Mouse (Mus musculus): ENCODE measurements at regions not wholly inside any gene's neighbourhood (a gene's known extent, or its start where the extent isn't known, plus 50 kb on each side); places are given as distances from the start of the nearest gene placed in this dataset.

DNA sequence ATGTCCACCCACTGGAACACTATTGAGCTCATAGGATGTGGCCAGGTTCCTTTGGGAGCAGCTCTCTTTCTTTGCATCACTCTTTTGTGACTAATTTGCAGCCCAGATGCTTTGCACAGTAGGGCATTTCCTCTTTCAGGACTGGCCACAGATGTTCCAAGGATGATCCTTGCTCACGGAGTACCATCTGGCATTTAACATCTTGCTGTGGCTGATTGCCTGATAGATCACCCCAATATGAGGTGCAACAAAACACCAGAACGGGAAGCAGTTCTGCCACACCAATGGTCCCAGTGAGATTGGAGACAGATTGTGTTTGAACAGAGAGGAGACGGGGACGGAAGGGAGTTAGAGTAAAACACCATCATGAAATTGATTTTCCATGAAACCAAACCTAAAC is 423.0 kb downstream of the Rwdd3 start:
- no peak for DNase-seq (ENCODE audit: low spot score in 2 of 2)

DNA sequence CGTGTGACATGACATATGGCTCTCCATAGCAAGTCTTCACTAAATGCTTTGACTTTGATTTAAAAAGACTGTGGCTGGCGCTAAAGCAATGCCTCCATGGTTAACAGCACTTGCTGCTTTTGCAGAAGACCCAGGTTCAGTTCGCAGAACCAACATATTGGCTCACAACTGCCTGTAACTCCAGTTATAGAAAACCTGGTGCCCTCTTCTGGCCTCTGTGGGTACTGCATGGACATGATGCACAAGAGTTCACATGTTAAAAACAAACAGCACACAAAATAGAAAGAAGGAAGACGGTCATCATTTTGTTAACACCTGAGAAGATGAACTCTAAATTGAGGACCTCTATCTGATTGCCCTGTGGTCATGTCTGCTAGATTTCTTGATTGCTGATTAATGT is 423.8 kb downstream of the Rwdd3 start:
- DNase-seq (ENCODE audit: low spot score in 2 of 2), result no peak

DNA sequence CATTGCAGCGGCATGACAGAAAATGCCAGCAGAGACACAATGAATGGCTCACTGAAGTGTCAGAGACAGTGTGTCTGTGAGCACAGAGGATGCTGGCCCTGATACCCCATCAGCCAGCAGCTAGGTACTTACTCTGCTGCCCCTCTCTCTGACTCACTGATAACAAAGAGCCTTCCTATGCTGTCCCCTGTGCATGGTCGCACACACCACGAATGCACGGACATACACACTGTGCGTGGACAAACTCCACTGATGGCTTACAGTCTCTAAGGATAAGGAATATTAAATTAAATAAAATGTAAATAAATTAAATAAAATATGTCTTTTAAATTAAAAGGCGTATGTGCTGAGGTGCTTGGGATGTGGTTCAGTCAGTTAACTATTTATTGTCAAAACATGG is 438.2 kb downstream of the Rwdd3 start:
- DNase-seq (ENCODE audit: low spot score in 2 of 2), result no peak

DNA sequence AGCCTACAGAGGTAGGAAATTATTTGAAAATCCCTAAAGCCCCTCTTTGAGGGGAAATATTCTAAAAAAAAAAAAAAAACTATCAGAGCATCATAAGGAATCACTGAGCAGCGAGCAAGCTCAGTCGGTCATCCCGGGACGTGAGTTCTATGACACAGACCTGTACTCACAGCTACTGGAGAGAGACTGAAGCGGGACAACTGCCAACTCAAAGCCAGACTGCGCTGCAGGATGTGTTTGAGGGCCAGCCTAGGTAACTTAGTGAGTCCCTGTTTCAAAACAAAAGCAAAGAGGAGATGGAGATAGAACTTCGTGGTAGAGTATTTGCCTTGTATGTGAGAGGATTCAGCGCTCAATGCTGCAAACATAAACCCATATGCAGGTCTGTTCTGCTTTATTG is 439.1 kb downstream of the Rwdd3 start:
- no peak for DNase-seq (ENCODE audit: low spot score in 2 of 2)

DNA sequence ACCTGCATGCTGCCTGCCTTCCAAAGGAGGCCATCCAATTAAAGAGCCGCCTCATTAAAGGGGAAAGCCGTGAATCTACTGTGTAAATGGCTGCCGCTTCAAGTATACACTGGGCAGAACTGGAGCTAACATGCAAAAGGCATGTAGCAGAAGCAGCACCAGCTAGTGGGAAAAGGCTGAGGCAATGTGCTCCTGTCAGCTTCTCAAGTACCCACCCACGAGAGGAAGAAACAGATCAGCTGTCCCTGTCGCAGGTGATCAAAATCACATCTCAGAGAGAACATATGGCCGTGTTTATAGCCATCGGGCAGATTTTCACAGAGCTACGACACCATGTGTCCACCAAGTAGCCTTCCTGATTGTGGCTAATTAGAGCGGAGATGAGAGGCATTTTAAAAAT is 440.2 kb downstream of the Rwdd3 start:
- no peak for DNase-seq (ENCODE audit: low spot score in 2 of 2)

DNA sequence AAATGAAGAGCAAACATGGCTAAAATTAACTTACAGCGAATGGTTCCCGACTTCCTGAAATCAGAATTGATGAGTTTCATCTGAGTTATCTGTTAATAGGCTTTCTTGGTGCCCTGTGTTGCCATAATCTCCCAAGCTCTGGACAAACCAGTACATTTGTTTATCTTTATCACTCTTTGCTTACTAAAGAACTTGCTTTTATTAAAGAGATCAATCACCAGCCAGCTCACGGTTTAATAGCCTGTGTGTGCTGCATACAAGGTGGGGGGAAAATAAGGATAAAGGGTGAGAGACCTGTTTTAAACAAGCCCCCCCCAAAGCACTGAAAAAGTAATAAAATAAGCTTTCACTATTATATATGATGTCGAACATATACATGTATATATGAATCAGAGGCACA is 441.3 kb downstream of the Rwdd3 start:
- no peak for DNase-seq (ENCODE audit: low spot score in 2 of 2)

DNA sequence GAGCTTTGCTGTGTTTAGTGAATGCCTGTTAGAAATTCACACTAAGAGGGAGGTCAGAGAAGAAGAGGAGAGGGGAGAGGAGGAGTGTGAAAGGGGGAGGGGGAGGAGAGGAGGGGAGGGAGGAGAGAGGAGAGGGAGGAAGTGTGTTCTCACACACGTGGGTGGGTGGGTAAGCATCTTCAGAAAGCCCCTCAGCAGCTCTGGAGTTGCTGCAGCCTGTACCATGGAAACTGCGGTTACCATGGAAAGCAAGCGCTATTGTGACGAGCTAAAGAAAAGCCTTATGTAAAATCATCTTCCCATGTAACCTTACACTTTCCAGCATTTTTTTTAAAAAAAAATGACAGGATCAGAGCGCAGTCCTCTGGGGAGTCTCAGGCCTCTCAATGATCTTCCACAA is 441.8 kb downstream of the Rwdd3 start:
- no peak for DNase-seq (ENCODE audit: low spot score in 2 of 2)

DNA sequence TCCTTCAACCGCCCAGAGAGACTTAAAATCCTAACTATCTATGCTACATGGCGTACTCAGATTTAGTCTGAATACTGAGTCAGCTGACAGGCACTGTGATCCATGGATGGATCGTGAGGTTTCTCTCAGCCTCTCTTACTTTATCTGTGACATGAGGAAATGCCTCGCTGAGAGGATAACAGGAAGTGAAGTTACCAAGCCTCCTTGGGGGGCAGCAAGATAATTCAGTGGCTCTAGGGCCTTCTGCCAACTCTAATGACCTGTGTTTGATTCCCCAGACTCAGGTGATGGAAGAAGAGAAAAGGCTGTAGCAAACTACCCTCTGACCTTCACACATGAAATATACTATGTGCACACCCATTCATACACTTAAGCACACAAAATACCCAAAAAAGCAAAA is 486.3 kb downstream of the Rwdd3 start:
- DNase-seq (ENCODE audit: low spot score in 2 of 2), result no peak

DNA sequence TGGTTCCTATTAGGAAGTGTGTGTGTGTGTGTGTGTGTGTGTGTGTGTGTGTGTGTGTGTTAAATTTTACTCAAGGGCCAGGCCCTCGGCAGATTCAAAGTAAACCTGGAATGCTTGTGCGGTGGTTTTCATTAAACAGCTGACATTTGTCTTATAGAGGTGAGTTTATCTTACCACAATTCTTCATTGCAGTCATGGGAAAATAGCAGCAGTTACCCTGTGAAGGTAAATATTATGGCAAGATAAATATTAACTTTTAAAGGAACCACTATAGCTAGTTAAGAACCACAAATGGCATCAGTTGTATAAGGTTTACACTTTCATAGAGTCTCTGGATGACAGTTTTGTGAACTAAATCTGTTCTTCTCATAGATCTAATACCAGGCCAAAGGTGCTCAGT is 495.6 kb downstream of the Rwdd3 start:
- DNase-seq (ENCODE audit: low spot score in 2 of 2), result no peak

DNA sequence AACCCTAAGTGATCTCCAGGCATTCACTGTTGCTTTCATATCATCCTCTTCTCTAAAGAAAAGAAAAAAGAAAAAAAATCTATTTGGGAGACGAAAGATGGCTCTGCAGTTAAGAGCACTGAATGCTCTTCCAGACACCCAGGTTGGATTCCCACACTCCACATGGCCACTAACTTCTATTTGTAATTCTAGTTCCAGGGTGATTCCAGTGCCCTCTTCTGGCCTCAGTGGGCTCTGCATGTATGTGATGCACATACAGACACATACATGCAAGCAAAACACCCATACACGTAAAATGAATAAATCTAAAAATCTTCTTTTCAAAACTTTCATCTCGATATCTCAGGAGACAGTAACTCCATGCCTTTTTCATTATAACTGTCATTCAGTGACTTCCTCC is 502.8 kb downstream of the Rwdd3 start:
- DNase-seq (ENCODE audit: low spot score in 2 of 2), result no peak

DNA sequence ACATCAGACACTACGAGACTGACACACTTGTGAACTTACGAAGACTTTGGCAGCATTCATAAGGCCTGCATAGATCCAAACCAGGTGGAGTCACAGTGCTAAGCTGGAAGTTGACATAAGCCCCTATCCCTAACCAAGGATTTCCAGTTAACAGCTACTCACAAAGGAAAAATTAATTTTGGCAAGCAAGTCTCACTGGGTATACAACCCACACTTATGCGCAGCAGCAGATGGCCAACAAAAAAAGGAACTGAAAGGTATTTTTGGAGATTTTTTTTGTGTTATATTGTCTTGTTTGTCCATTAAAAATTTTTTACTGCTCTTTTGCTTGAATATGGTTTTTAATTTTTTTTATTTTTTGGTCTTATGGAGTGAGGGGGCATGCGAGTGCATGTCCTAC is 509.0 kb downstream of the Rwdd3 start:
- DNase-seq (ENCODE audit: low spot score in 2 of 2), result no peak

DNA sequence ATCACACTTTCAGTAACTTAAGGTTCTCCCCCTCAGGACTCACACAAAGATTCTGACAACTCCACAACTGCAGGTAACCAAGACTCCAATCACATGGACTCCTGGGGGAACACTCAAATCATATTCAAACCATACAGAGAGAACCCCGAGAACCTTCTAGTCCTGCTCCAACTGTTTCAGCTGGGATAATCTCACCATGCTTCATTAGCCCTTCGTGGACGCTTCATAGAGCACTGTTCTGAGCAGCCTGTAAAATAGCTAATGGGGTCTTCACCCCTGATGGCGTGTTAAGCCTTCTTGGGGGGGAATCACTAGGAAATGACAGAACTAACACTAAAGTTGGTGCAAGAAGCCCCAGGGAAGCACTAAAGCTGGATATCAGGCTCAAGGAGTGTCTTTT is 510.7 kb downstream of the Rwdd3 start:
- no peak for DNase-seq (ENCODE audit: low spot score in 2 of 2)

DNA sequence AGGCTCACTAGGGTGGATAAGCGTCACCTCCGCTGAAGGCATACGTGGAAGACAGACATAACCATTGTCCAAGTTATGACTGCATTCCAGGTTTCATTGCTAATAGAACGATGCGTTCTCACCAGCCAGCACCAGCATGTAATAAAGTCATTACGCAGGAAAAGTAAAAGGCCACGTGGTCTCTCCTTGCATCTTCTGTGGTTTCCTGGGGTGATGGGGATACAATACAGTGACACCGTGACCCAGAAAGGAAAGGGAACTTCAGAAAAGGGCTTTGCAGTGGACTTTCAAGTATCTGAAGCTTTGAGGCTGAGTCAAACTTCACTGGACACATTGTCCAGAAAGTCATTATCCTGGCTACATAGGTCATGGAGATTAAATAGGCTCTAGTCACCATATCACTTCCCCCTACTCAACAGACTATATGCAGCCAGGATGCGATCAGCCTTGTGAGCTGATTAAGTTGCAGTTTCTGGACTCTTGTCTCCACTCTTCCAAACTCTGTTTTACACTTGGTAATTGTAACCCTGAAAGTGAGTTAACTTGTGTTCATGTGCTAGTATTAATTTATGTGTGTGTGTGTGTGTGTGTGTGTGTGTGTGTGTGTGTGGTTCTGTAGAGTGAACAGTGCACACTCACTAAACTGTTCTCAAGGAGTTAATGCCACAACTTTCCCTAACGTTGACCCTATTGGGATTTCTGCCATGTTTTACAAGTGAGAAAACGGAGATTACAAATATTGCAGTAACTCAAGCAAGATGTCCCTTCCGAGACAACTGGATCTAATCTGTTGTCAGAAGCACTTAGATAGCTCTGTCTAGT is 522.2 kb downstream of the Rwdd3 start:
- no peak for DNase-seq (ENCODE audit: low spot score in 2 of 2)

DNA sequence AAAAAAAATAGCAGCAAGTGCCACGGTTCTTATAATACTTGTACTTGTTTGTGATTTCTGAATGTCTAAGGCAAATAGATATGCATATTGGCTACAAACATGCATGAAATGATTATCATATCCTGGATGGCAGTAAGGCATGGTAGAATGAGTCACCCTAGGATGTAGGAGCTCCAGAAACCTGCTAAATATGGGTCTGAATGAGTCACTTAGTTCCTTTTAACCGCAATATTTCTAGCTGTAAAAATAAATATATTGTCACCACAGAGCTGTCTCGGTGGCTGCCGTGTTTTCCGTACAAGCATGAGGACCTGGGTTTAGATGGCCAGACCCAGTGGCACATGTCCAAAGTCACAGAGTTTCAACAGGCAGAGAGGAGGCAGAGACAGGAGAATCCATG is 523.1 kb downstream of the Rwdd3 start:
- DNase-seq (ENCODE audit: low spot score in 2 of 2), result no peak

DNA sequence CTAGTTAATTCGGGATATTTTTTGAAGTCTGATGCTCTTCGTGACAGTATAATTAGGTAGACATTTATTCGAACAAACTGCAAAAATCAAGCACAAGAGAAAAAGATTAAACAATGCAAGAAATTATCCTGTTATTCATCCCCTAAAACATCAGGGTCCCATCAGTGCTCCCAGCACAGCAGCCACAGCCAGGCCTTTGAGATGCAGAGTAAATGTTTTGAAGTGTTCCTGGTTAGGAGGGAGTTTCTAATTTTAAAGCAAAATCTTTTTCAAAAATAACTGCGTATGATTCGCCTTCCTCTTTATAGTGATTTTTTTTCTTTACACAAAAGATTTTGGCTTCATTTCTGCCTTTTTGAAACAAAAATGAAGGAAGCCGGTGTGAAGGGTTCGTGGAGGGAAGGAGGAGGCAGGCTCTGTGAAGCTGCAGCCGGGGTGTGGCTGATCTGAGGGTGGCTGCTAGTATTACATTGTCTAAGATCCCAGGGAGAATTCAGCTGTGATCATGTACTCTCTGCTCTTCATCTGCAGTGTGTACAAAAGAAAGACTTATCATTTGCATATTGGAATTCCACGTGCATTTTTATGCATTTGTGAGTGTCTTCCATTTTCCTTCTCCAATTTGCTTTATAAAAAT is 534.7 kb downstream of the Rwdd3 start:
- no peak for DNase-seq (ENCODE audit: low spot score in 2 of 2)

DNA sequence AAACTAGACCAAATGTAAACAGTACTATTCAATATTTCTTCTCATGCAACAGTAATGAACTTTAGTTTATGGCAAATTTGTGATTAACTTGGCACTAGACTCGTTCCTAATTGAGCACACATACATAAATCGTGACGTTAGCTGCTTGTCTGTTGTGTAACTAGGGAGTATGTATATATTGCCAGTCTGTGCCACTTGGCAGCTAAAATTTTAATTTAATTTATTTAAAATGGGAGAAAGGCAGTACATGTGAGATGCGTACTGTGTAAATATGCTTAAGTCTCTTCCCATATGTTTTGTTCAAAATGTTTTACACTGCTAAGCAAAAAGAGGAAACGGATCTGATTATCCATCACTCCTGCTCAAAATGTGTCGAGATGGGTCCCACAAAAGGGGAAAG is 553.1 kb downstream of the Rwdd3 start:
- no peak for DNase-seq (ENCODE audit: low spot score in 2 of 2)

DNA sequence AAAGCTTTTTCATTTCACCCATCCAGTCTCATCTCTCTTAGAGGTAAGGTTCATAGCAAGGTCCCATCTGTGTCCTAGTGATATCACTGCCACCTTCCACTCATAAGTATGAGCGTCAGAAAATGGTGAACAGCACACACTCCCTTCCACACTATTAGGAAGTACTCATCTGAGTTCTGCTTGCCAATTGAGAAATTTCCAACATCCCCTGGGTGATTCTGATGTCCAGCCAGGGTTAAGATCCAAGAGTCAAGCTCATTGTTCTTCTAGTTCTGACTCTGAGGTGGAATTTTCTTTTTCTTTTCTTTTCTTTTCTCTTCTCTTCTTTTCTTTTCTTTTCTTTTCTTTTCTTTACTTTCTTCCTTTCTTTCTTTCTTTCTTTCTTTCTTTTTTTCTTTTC is 577.3 kb downstream of the Rwdd3 start:
- no peak for DNase-seq (ENCODE audit: low spot score in 2 of 2)

DNA sequence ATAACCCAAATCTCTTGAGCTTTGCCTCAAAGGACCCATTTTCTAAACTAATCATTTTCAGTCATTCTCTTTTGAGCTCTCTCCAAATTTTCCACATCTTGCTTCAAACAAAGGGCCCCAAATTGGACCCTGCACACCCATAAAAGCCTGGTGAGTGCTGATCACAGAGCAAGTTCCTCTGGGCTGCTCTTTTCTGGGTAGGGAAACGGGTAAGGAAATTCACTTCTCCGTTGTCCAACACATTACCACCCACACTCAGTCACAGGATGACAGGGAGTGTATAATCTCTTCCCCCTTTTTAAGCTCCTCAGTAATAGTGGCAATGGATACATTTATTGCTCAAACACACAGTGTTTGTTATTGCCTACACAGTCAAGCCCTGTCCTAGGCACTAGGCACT is 580.3 kb downstream of the Rwdd3 start:
- DNase-seq (ENCODE audit: low spot score in 2 of 2), result no peak

DNA sequence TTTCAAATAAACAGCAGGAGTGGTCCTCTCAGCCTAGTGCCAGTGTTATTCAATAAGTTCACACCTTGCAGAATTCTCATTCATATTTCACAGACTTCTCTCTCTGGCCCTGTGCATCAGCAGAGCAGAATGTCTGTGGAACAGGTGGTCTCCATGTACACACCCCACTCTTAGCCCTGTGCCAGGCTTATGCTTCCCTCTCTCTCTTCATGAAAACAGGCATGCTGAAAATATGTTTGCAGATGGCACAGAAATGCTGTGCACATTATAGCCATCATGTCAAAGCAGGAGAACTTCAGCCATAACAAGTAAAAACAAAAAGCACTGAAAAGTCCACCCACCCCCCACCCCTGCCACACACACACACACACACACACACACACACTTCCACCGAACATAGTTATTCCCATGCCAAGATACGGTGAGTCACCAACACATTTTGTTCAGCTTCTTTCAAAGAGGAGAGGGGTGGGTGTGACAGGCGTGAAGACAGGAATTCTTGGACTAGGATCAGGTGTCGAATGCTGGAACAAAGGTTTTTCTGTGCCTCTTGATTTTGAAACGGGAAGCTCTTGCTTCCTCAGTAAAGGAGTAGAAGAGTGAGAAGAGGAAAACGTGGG is 600.6 kb downstream of the Rwdd3 start:
- DNase-seq (ENCODE audit: low spot score in 2 of 2), result no peak

DNA sequence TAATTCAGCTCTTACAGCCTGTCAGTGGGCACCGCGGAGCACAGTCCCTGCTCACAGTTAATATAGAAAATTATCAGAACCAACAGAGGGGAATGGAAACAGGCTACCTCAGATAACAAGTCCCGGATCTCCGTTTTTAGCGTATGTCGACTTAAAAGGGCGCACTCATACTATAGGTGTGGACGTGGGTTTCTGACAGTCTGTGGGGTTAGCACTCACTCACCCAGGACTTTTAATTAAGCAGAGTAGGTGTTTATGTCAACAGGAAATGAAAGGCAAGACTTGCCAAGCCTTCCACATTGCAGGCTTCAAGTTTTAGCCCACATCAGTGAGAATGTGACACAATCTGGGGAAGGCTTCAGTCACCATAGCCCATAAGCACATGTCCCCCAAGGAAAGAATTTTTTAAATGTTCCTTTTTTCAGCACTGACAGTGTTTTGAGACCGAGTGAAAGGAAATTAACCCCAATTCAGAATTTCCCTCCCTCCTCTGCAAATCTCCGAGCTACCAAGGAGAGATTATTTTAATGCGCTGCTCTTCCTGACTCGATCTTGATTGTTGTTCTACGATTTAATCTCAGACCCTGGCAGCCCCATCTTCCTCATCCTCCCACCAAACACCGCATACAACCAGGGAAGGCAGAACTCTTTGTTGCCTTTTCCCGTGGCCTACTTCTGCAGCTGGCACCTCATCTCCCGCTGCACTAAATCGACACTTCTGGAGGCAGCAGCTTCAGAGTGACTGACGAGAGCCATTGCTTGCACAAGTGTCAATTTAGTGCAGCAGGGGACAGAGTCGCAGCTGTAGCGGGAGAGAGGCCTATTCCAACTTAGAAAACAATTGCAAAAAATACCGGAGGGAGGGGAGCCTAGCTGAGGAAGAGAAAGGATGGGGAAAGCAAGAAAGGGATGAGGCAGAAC is 629.7 kb downstream of the Rwdd3 start:
- no peak for DNase-seq (ENCODE audit: low spot score in 2 of 2)

DNA sequence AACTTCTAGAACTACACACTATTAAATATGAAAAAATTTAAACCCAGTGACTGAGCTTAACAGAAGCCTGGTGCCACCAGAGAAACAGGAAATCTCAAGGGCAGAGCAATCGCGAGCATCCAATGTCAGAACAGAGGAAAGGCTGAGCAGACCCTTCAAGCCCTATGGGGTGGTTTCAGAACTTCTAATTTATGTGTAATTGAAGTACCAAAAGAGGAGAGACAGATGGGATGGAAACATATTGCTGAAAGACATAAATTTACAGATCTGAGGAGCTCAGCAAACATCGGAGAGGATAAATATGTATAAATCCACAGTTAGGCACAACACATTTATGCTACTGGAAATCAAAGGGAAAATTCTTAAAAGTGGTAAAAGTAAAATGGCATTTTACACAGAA is 637.6 kb downstream of the Rwdd3 start:
- no peak for DNase-seq (ENCODE audit: low spot score in 2 of 2)

DNA sequence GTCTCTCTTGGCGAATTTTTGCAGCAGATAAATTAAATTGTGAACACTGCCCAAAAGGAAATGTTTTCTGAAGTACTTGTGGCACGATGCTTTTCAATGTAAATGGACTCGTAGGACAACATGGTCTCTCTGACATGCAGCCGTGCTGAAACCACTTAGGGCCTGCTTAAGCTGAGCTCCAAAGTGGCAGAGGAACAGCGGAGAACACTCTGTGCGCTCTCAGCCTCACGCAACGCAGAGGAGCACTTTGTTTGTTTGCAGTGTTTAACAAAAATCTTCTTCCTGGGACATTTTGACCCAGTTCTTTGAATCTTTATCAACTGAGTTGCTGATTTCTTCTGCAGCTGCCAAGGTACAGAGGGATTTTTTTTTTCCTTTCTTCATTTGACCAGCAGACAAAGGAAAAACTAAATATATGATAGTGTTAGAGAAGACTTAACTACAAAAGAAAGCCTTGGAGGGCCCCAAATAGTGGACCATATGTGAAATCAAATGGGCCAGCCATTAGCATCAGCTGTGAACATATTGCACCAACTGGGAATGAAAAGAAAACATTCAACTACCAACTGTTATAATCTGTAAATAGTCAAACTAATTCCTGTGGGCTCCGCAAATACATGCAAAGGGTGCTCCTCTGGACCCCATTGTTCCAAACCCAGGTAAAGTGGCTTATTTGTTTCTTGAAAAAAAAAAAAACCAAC is 639.5 kb downstream of the Rwdd3 start:
- no peak for DNase-seq (ENCODE audit: low spot score in 2 of 2)

Measured in natural killer cell, adult 2 months (primary cell).